Mouse (Mus musculus) kidney, postnatal 4 days (tissue): ENCODE results near the gene Notch3.
A peak's percentile ranks its signal among the peaks of the same experiment; 100 is the strongest.

Experiments
- DNase-seq, 2 experiments: peaks; one replicate each; pipeline ENCODE4 v3.0.0; 2021; ENCODE audit warnings: mixed read lengths in 2 of 2

Gene Notch3

GRCm38 (mm10) chr17:32091364-32092240 is 75.0 kb downstream of the Notch3 start:
- DNase-seq = peak; percentile 89 to 93

DNA sequence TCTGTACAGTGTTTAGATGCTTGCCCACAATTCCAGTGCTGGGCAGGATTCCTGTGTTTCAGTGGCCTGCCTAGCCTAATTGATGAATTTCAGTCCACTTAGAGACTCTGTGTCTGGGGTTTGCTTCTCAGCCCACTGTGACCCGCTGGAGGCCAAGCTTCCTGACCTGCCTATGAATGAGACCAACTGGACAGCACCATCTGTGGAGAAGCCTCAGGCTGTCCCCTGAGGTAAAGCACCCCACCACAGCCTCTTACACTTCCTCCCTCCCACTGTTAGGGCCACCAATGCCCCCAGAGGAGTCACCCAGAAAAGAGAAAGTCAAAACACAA is 75.7 kb downstream of the Notch3 start:
- no peak for DNase-seq

GRCm38 (mm10) chr17:32087069-32087468 is 79.6 kb downstream of the Notch3 start:
- DNase-seq = no peak

- no peak for DNase-seq
Measured at GRCm38 (mm10) chr17:32083351-32083750, 83.3 kb downstream of the Notch3 start.

DNA sequence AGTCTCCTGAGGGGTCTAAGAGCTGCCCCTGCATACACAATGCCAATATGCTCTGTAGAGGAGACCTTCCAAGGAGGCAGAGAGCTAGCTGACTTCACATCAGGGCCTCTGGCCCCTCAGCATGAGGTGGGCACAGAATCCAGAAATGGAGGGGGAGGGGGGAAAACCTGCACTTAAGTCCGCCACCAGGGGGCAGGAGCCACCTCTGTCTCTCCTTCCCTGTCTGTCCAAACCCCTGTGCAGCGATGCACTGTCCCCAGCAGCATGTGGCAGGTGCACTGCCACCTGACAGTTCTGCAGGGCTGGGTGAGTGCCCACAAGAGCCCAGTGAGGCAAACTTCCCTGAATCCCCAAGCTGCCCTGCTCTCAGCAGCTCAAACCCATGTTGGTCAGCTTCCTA is 91.5 kb downstream of the Notch3 start:
- peak; percentile 75 to 80 for DNase-seq

- DNase-seq = no peak
Measured at GRCm38 (mm10) chr17:32074658-32075057, 92.0 kb downstream of the Notch3 start.

GRCm38 (mm10) chr17:32073359-32073758 is 93.3 kb downstream of the Notch3 start:
- DNase-seq = peak; percentile 92 to 93
